Mouse (Mus musculus) natural killer cell, adult 2 months (primary cell): Measurements from ENCODE around the gene Fgfr3.
A peak's percentile ranks its signal among the peaks of the same experiment; 100 is the strongest.

Experiments
- DNase-seq, 2 experiments: peaks; one replicate each; pipeline ENCODE4 v3.0.0; 2022; ENCODE audit warnings: low spot score in 2 of 2

Gene Fgfr3

GRCm38 (mm10) chr5:33721541-33722265 lies at the start of gene Fgfr3:
Gene Fgfr3, plus strand, starts transcription at chr5:33721674.
- DNase-seq: peak in 1 of 2 experiments; percentile 21

GRCm38 (mm10) chr5:33674439-33674838 lies 47.0 kb upstream of the Fgfr3 start:
- DNase-seq: no peak

GRCm38 (mm10) chr5:33675964-33676363 lies 45.5 kb upstream of the Fgfr3 start:
- no peak for DNase-seq

- DNase-seq: no peak
Observed at GRCm38 (mm10) chr5:33678244-33678643, 43.2 kb upstream of the Fgfr3 start.

- DNase-seq: no peak
Observed at GRCm38 (mm10) chr5:33681044-33681443, 40.4 kb upstream of the Fgfr3 start.

GRCm38 (mm10) chr5:33681611-33682388 lies 39.7 kb upstream of the Fgfr3 start:
- DNase-seq: no peak

- no peak for DNase-seq
Observed at GRCm38 (mm10) chr5:33682963-33683362, 38.5 kb upstream of the Fgfr3 start.

GRCm38 (mm10) chr5:33683897-33684652 lies 37.4 kb upstream of the Fgfr3 start:
- no peak for DNase-seq

- DNase-seq: no peak
Observed at GRCm38 (mm10) chr5:33684932-33685331, 36.5 kb upstream of the Fgfr3 start.

GRCm38 (mm10) chr5:33687142-33687541 lies 34.3 kb upstream of the Fgfr3 start:
- DNase-seq: no peak

GRCm38 (mm10) chr5:33688278-33689220 lies 32.9 kb upstream of the Fgfr3 start:
- no peak for DNase-seq

- no peak for DNase-seq
Observed at GRCm38 (mm10) chr5:33689221-33689844, 32.1 kb upstream of the Fgfr3 start.

- no peak for DNase-seq
Observed at GRCm38 (mm10) chr5:33689852-33690645, 31.4 kb upstream of the Fgfr3 start.

GRCm38 (mm10) chr5:33692393-33692792 lies 29.1 kb upstream of the Fgfr3 start:
- no peak for DNase-seq

GRCm38 (mm10) chr5:33694461-33694847 lies 27.0 kb upstream of the Fgfr3 start:
- DNase-seq: no peak

GRCm38 (mm10) chr5:33694848-33695717 lies 26.4 kb upstream of the Fgfr3 start:
- no peak for DNase-seq

GRCm38 (mm10) chr5:33695718-33696121 lies 25.8 kb upstream of the Fgfr3 start:
- DNase-seq: no peak

- no peak for DNase-seq
Observed at GRCm38 (mm10) chr5:33696430-33696829, 25.0 kb upstream of the Fgfr3 start.

GRCm38 (mm10) chr5:33697534-33697933 lies 23.9 kb upstream of the Fgfr3 start:
- DNase-seq: no peak
